Mouse (Mus musculus): ENCODE measurements around the gene Cenpl.
"Not testable (repeated sequence)": the region's sequence is repeated elsewhere in the genome, so short reads cannot be mapped to it uniquely, and the experiment has no call there.

Gene Cenpl

DNA sequence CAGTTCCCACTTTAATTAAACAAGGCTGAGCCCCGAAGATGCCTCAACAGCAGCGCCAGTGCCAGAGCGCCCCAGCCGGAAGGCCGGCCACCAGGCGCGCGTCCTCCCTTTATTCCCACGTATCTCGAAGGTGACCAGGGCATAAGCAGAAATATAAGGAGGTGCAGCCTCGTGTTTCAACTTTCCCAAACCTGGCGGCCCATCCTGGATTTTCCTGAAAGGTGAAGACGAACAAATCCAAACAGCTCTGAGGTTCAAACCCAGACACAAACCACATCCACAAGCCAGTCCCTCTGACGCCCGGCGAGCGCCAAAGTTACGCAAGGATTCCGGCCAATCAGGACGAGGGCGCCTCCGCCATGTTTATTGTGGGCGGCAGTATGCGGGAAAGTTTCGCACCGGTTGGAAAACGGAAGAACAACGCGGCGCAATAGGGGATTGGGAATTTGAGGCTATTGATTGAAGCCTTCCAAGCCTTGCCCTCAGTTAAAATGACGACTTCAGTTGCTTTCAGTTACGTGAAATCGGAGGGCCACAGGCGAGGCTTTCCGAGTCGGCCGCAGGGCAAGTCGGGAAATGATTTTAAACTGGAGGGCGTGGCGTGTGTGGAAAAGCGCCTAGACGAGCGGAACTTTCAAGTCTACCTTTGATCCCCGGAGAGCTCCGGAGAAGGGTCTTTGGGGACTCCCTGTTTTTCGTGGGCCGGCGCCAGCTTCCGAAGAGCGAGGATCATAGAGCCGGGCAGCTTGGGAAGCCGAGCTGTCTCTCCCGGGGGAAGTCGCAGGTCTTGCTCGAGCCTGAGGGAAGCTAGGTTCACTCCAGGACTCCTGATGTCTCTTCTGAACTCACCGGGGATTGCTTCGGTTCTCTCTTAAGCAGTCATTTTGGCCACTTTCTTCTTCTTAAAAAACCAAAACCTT, at the start of gene Cenpl, which contains the start of gene Dars2:
TSS of gene Cenpl (plus strand) at position 362 of the 920 bp plus-strand sequence.
TSS of gene Dars2 (minus strand) at position 307 of the 920 bp plus-strand sequence.
- DNase-seq = peak; percentile 100

- DNase-seq = peak; percentile 52
Observed at GRCm38 (mm10) chr1:161025410-161026210, 44.9 kb upstream of the Cenpl start.

DNA sequence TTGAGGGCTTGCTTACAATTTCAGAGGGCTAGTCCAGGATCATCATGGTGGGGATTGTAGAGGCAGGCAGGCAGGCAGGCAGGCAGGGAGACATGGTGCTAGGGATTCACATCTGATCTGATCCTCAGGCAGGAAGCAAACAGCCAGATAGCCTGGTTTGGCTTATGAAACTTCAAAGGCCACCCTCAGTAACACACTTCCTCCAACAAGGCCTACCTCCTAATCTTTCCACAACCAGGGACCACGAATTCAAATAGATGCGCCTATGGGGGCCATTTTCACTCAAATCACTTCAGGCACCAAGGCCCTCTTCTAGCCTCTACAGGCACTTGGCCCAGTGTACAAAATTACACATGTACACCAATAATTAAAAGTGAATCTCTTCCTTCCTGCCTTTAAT, 43.3 kb upstream of the Cenpl start:
- DNase-seq = peak; percentile 29

DNA sequence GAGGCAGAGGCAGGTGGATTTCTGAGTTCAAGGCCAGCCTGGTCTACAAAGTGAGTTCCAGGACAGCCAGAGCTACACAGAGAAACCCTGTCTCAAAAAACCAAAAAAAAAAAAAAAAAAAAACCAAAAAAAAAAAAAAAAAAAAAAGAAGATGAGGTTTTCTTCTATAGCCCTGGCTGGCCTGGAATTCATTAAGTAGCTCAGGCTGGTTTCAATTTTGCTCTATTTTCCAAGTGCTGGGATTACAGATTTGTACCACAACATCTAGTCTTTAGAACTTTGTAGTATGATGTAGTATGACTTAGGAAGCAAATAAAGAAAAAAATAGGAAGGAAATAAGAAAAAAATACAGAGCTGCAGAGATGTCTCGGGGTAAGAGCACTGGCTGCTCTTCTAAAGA, 42.1 kb upstream of the Cenpl start:
- DNase-seq = not testable (repeated sequence)

- DNase-seq = no peak
Observed at GRCm38 (mm10) chr1:161030058-161030457, 40.5 kb upstream of the Cenpl start.

DNA sequence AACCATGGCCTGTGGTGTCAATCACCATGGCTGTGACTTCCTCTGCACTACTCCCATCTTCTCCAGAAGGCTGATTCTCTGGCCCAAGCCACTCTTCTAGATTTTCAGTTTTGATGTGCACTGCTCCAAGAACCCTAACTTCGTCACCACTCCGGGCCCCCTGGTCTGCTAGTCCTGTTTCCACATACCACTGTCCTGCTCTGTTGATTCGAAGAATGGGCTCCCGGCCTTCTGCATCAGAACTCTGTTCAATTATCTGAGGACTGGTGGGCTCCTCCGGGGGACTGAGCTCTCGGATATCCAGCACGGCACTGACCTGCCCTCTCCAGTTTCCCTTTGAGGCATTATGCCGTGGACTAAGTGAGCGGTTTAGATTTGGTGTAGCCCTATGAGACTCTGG, 38.6 kb upstream of the Cenpl start:
- DNase-seq = peak; percentile 89

DNA sequence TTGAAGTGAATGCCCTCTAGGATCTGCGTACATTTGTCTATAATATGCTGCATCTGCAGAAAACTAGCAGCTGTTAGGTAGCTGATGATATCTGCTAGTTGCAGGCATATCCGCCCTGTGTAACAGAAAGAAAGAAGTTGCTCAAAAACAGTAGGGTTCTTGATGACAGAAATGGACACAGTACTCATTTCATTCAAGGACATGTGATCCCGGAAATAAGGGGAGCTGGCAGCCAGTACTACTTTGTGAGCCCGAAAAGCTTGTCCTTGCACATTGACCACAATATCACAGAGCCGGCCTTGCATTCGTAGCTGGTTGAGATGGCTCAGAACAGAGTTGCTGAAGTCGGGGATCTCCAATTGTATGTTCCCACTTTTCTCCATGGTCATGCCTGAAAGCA, 38.2 kb upstream of the Cenpl start:
- peak; percentile 80 for DNase-seq

- no peak for DNase-seq
Observed at GRCm38 (mm10) chr1:161033856-161034434, 36.6 kb upstream of the Cenpl start.

DNA sequence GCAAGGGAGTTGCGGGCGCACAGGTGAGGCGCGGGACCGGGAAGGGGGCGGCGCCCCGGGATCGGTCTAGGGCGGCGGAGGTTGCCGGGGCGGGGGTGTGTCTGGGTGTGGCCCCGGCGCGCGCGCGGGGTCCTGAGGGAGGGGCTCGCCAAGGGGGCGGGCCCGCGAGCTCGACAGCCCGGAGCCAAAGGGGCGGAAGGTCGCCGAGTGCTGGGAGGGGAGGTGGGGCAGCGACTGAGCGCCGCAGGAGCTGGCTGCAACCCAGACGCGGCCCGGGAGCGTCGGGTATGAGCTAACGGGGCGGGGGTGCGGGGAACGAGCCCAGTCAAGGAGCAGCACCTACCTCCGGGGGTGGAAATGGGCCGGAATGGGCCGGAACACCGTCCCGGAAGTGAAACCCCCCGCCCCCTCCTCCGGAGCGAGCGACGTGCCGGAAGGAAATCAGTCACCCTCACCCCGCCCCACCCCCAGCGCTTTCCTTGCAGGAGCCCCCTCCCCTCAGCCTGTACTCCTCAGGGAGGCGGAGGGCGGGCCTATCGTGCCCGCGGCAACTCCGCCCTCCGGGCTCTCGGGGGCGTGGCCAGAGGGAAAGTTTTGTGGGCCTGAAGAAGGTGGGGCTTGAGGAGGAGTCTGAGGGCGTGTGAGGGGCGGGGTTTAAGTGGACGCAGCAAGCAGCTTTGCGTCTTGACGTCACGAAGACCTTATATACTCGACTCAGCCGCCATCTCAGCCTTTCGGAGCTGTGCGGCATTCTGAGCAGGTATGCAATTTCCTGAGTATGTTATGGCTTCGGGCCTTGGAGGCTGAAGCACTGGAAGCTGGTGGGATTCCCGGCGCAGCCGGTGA, 35.9 kb upstream of the Cenpl start, which contains the start of gene Zbtb37:
TSS of gene Zbtb37 (minus strand) at position 415 of the 846 bp plus-strand sequence.
- DNase-seq = peak; percentile 100

DNA sequence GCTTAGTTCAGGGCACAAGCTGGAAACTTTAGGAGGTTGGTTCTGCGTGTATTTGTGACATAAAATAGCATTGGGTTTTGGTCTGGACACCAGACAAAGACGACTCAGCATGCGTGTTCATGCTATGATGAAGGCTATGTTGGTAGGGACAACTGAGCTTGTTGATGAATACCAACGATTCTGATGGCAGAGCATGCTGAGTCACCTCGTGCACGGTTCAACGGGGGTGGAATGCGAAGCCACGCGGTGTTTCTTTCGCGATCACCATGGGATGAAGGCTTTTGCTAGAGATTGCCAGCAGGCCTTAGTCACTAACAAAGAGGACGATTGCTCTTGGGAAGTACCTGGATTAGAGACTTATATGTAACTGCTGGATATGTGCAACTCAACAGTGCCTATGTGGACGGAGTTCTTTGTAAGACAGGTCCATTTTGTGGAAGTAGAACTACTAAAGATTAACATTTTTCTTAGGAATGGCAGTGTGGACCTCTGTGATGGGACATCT, 35.2 kb upstream of the Cenpl start:
- no peak for DNase-seq

DNA sequence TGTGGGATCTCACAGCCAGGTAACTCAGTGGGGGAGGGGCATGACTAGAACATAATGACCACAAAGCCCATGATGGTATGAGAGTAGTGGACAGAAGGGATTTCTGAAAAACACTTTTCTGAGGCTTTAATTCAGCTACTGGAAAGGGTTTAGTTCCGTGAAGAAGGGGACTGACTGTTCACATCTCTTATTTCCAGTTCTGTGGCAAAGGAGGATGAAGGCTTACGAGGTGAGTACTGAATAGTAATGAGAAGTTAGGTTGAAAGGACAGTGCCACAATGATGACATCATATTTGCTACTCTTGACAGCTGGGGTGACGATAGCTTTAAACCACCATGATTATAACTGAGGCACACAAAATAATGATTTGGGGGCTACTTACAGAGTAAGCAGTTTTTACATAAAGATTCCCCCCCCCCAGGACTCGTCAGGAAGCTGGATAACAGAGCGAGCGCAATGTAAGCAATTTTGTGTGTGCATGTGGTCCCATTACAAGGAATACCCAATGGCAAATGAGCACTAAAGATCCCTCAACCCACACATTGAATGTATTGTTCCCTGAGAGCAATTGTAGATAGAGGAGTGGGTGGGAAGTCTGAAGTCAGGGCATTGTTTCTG, 34.6 kb upstream of the Cenpl start:
- peak; percentile 85 for DNase-seq

GRCm38 (mm10) chr1:161036411-161036841, 34.1 kb upstream of the Cenpl start:
- no peak for DNase-seq

- peak; percentile 12 for DNase-seq
Observed at GRCm38 (mm10) chr1:161037026-161037425, 33.5 kb upstream of the Cenpl start.

- DNase-seq = peak; percentile 17
Observed at GRCm38 (mm10) chr1:161037599-161037998, 32.9 kb upstream of the Cenpl start.

DNA sequence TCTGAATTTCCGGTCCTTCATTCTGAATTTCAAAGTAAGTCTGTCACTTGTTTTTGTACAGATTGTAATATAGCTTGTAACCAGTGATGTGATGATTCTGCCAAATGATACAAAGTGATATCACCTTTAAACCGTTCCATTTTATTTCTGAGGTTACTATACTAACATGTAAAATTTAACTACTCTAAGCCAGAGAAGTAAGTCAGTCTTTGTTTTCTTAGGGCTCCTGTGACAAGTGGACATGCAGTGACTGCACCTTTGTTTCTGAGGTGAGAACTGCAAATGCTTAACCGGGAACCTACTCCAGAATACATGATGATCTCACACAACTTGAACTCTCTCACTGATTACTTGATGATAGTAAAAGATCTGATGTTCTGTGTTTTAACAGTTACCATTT, 32.5 kb upstream of the Cenpl start:
- DNase-seq = no peak

DNA sequence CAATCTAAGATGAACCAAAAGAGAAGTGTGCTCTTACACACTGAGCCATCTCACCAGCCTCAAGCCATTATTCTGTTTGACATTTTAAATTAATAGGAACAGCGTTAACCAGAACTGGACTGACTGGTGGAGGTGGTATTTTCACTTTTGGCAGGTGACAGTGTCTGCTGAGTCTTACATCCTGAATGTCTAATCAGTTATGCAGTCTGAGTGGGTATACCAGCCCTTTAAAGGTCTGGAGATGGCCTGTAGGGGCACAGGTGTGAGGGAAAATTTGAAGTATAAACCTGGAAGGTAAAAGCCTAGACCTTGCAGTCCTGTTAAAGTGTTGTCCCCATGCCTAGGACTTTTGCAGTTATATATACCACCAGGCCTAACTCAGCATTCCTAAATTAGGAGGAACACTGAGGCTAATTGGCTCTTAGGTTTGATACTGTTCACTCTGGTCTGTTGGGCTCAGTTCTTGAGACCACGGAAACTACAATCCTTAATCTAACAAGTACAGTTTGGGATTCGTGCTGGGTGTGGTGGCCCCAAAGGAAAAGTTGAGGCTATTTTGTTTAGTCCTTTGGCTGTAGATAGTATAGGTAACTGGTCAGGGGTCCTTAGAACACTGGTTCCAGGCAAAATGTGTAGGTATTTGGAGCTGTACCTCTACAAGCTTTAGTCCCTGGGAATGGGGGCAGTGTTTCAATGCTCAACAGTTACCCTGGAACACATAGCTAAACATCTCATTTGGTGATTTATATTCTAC, 31.4 kb upstream of the Cenpl start:
- DNase-seq = peak; percentile 76

GRCm38 (mm10) chr1:161039741-161040425, 30.6 kb upstream of the Cenpl start:
- peak; percentile 80 for DNase-seq

DNA sequence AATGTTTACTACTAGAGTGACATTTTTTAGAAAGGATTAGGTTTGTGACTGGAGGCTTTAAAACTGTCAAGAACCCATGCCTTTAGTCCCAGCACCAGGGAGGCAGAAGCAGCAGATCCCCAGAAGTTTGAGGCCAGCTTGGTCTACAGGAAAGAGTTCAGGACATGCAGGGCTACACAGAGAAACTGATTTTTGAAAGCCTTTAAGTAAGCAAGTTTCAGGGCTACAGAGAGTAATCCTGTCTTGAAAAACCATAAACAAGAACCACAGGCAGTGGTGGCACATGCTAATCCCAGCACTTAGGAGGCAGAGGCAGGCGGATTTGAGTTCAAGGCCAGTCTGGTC, 30.1 kb upstream of the Cenpl start:
- DNase-seq = peak; percentile 16

DNA sequence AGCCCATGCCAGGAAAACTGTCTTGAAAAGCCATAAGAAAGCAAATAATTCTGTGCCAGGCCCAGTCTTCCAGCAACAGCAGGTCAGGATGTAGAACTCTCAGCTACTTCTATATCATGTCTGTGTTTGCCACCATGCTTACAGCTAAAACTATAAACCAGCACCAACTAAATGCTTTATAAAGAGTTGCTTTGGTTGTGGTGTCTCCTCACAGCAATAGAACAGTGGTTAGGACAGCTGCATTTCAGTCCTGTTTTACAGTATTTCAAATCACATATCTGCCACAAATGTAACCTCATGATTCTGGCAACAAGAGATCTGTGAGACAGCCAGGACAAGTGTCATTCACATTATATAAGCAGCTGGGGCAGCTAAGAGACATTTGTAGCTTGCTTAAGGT, 29.7 kb upstream of the Cenpl start:
- no peak for DNase-seq
